Mouse (Mus musculus): Measurements from ENCODE around the gene Iqcf1.

Iqcf1 gene

DNA sequence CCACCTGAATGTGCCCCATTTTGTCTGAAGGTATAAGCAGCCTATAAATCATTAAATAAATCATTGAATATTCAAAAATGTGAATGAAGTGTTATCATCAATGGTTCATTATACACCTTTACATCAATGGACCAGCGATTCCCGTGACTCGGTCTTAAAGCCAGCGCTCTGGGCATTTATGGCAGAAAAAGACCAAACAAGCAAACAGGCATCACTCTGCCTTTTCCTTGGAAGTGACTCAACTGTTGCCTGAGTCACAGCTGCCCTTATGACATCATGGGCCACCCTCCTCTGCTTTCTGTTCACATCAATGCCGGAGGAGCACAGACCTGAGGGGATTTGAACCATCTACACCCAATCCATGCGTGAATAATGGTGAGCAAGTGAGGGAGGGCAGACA is at the start of gene Iqcf1:
Iqcf1 (plus strand) TSS at position 301 of the 400 bp plus-strand sequence.
- peak; percentile 8 for DNase-seq (ENCODE audit: low read depth)

GRCm38 (mm10) chr9:106450661-106451060 is 49.1 kb upstream of the Iqcf1 start:
- DNase-seq (ENCODE audit: low read depth) = no peak

DNA sequence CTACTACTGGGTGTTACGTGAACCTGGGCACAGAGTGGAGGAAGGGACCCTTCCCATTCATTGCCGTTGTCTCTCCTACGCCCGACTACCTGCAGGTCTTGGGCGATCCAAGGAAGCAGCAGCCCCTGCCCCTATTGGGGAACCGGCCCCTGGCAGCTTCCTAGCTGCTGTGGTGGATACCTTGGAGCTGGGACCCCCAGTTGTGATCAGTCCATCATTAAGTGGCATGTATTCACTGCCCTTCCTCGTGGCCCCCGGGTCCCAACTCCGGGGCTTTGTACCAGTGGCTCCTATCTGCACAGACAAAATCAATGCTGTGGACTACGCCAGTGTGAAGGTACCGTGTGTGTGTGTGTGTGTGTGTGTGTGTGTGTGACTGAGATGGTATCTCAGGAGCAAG is 48.5 kb upstream of the Iqcf1 start:
- DNase-seq (ENCODE audit: low read depth) = no peak

DNA sequence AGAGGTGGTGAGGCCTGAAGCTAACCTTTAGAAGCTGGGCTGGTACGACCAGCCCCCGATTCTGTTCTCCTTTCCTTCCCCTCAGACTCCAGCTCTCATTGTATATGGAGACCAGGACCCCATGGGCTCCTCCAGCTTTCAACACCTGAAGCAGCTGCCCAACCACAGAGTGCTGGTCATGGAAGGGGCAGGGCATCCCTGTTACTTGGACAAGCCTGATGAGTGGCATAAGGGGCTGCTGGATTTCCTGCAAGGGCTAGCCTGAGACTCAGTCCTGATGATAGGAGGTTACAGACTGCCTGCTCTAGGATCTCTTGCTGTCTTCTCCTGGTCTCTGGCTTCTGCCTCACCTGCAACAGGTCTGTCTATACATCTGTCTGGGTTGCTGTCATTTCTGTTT is 47.9 kb upstream of the Iqcf1 start:
- DNase-seq (ENCODE audit: low read depth) = no peak

DNA sequence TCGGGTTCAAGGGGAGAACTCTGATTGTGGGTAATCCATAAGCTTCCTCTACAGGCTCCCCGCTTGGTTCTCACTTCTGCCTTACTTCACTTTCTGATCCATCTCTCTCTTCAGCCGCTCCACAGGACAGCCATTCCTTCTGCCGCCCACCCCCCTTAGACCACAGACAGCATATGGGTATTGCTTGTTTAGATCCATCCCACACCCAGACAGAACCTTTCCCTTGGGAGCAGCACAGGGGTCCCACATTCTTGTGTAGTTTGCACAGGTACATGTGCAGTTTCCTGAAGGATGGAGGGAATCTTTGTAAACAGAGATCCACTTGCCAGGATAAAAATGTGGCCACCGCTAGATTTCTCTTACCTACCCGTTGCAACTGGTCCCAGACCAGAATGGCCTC is 47.4 kb upstream of the Iqcf1 start:
- no peak for DNase-seq (ENCODE audit: low read depth)

DNA sequence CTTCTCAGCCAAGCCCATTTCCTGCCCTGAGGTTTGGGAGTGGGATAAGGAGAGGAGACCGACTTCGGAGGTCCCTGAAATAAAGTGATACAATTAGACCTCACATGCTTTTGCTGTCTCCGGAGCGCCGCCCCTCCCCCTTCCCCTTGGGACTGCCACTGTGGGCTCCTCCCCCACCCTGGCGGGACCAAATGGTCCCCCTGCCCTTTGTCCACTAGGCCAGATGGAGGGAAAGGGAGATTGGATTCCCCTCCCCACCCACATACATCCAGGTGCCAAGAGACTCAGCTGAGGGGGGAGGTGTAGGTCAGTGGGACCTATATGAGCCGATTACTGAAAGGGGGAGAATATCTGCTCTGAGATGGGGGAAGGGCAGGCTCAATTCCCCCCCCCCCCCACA is 46.9 kb upstream of the Iqcf1 start:
- no peak for DNase-seq (ENCODE audit: low read depth)

GRCm38 (mm10) chr9:106453271-106454070 is 46.3 kb upstream of the Iqcf1 start, which contains the start of gene Pcbp4:
Pcbp4 (plus strand) TSS chr9:106453291.
- DNase-seq (ENCODE audit: low read depth) = peak; percentile 42

DNA sequence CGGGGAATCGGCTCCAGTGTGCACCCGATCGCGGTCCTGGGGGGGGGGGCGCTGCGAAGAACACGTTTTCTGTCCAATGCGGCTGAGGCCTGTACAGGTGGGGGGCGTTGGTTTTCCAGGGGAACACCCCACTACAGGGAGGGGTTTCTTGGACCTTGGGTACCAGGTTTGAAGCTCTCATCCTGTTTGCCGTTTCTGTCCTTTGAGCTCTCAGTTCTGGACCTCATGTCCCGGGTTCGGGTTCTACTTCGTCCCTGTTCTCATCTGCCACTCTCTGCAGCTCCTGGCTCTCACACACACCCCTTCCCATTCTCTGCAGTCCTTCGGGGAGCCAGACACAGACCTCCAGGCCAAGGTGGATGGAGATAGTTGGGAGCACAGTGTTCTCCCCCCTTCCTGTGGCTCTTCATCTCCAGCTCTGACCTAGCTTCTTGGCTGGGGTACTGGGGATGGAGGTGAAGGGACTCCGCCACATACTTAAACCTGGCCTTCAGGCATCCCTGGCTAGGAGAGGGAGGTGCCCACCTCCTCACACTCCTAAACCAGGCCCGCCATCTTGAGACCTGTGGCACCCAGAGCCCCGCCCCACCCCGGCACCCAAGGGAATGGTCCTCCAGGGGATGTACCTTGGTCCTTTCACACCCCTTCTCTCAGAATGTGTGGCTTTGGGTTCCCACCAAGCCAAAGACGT is 45.6 kb upstream of the Iqcf1 start:
- DNase-seq (ENCODE audit: low read depth) = no peak

- DNase-seq (ENCODE audit: low read depth) = no peak
Measured at GRCm38 (mm10) chr9:106454888-106455681, 44.7 kb upstream of the Iqcf1 start.

DNA sequence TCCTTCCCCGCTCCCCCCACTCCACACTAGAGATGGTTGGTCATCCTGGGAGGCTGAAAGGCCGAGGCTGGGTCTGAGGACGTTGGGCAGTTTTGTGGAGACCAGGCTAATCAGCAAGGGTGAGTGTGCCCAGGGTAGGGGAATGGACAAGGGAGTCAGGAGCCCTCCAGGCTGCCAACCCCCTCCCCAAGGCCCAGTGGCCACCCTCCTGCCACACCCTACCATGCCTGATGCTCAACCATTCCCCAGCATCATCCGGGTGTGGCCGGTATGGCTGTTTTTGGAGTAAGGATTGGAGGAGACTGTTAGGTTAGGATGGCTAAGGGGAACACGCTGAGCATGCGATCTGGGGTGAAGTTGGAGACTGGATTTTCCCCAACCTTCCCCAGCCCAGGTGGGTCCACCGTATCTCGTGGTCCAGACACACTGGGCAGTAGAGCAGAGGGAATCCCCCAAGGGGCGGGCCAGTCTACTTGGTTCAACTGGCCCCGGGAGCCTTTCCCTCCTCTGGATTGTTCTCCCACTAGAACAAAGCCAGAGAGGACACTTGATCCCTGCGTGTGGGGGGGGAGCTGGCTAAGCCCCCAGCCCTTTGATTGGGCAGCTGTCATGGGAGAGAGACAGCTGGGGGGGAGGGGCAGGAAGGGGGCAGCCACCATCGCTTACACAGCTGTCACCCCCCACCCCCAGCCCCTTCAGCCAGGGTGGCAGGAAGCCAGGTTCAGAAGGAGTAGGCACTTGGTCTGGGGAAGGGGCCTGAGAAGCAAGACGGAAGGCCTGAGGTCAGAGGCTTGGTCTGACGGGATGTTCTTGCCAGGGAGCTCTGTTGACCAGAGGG is 43.2 kb upstream of the Iqcf1 start:
- DNase-seq (ENCODE audit: low read depth) = no peak

- DNase-seq (ENCODE audit: low read depth) = no peak
Measured at GRCm38 (mm10) chr9:106457163-106457559, 42.6 kb upstream of the Iqcf1 start.

- no peak for DNase-seq (ENCODE audit: low read depth)
Measured at GRCm38 (mm10) chr9:106457920-106458319, 41.8 kb upstream of the Iqcf1 start.

GRCm38 (mm10) chr9:106459946-106460345 is 39.8 kb upstream of the Iqcf1 start:
- DNase-seq (ENCODE audit: low read depth) = no peak

GRCm38 (mm10) chr9:106460401-106461025 is 39.3 kb upstream of the Iqcf1 start:
- no peak for DNase-seq (ENCODE audit: low read depth)

DNA sequence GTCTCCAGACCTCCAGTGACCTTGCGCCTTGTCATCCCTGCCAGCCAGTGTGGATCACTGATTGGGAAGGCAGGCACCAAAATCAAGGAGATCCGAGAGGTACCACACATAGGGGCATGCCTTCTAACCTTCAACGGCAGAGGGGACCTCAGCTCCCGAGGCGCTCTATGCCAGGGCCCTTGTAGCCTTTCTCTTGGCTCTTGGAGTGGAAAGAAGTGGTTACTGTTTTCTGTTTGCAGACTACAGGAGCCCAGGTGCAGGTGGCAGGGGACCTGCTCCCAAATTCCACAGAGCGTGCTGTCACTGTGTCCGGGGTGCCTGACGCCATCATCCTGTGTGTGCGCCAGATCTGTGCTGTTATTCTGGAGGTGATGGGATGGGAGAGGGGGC is 38.7 kb upstream of the Iqcf1 start:
- no peak for DNase-seq (ENCODE audit: low read depth)

DNA sequence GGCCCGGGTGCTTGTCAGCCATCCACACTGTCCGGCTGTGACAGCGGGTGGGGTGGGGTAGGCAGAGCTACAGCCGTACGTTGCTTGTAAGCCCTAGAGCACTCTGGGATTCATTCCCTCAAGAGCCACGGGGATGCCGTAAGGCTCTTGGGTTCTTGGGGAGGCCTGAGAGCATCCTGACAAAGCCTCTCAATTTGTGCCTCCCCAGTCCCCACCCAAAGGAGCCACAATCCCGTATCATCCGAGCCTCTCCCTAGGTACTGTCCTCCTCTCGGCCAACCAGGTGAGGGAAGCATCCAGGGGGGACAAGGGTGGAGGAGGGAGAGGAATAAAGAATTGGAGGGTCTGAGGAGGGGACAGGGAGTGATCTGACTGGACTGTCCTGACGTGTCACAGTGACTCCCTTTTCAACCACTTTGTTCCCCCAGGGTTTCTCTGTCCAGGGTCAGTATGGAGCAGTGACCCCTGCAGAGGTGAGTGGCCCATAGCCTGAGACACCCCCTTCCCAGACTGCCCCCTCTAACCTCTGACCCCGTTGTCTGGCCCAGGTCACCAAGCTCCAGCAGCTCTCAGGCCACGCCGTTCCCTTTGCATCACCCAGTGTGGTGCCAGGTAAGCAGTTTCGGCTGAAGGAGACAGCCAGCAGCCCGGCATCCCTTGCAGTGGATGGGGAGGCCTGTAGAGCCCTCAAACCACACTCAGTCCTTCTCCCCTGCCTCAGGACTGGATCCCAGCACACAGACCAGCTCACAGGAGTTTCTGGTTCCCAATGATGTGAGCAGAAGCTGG is 37.9 kb upstream of the Iqcf1 start:
- DNase-seq (ENCODE audit: low read depth) = no peak

DNA sequence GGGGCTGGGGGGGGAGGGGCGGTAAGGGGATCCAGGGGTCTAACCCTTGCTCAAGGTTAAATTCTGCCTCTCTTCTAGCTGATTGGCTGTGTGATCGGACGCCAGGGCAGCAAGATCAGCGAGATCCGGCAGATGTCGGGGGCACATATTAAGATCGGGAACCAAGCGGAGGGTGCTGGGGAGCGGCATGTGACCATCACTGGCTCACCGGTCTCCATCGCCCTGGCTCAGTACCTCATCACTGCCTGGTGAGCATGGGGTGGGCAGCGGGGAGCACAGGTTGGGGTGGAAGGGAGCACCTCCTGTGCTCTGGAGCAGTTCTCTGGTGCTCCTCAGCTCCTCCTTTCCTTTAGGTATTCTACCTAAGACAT is 37.4 kb upstream of the Iqcf1 start:
- DNase-seq (ENCODE audit: low read depth) = no peak

DNA sequence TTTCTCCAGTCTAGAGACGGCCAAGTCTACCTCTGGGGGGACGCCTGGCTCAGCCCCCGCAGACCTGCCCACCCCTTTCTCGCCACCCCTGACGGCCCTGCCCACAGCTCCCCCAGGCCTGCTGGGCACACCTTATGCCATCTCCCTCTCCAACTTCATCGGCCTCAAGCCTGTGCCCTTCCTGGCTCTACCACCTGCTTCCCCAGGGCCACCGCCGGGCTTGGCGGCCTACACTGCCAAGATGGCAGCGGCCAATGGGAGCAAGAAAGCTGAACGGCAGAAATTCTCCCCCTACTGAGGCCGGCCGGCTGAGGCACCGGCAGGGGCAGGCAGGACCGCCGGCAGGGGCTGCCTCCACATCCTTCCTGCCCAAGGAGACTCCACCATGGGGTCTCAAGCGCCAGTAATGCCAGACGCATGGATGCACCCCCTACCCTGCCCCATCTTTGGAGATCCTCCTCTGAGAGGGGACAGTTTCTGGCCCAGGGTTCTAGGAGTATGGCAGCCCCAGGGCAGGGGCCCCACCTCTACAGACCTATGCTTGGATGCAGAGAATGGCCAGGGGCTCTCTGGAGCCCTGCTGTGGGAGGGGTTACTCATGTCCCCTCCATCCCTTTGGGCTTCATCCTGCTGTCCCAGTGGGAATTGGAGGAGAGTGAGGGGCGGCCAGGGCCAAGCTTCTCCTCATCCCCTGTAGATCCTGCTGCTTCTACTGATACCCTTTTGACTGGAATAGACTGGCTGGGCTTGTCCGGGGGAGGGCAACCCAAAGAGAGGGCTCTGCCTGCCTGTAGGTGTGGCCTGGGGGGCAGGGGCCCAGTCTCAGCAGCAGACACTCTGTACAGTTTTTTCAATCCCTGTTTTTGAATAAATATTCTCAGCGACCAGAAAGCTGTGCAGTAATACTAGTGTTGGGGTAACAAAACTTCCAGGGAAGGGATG is 36.4 kb upstream of the Iqcf1 start:
- DNase-seq (ENCODE audit: low read depth) = no peak

GRCm38 (mm10) chr9:106464751-106465541 is 34.8 kb upstream of the Iqcf1 start:
- no peak for DNase-seq (ENCODE audit: low read depth)
